Mouse (Mus musculus): ENCODE measurements around the gene Smpd2. TPM values are rescaled to one million over a fixed set of nuclear protein-coding genes. Genes with fewer than 3 reads are reported as not detected.
"Not testable (repeated sequence)": the region's sequence is repeated elsewhere in the genome, so short reads cannot be mapped to it uniquely, and the experiment has no call there.

Smpd2 gene
- polyA plus RNA-seq, 1 experiment from 2014 or later = 35.0 TPM

DNA sequence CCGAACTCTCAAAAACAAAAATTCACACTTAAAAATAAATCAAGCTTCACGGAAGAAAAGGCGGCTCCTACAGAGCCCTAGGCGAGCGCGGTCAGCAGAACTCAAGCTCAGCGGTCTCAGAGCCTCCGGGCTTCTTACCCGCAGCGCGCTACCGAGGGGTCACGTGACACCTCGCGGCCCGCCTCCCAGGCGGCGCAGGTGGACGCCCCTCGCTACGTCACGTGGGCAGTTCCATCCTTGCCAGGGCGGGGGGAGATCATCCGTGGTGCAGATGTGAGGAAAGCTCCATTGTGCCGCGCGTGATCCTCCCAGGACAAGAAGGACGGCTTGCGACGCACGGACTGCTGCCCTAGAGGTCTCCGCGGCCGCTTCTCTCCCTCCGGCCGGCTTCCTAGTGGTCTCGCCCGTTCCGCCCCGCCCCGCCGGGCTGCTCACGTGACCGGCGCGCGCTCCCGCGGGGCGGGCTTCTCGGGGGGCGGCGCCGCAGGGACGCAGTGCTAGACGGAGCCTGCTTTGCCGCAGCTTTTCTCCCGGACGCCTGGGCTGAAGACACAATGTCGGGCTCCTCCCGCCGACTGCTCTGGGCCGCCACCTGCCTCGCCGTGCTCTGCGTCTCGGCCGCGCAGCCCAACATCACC lies 28.9 kb upstream of the Smpd2 start, which contains the start of gene Cd164:
TSS of gene Cd164 (plus strand) at position 434 of the 638 bp plus-strand sequence.
- peak; percentile 97 for ATAC-seq
- peak within 1 kb of the TSS; percentile 97 for H3K27ac ChIP-seq
- no peaks in the 10 kb centered on the region for H3K9me3 ChIP-seq
- H3K27me3 ChIP-seq = no peaks in the 10 kb centered on the region
- H3K9ac ChIP-seq (replicated peaks) = peak within 1 kb of the TSS; percentile 89
- peak within 1 kb of the TSS; percentile 93 for H3K4me3 ChIP-seq (replicated peaks)
- peaks cover 10% of the 10 kb centered on the region; the same call in 1 of the 2 replicates for H3K36me3 ChIP-seq
- WGBS = 0% methylated on average over 67 of the region's 69 CpGs
- peaks cover 35% of the 10 kb centered on the region for H3K4me1 ChIP-seq (replicated peaks)
- H3K4me2 ChIP-seq (replicated peaks) = peak within 1 kb of the TSS; percentile 82

DNA sequence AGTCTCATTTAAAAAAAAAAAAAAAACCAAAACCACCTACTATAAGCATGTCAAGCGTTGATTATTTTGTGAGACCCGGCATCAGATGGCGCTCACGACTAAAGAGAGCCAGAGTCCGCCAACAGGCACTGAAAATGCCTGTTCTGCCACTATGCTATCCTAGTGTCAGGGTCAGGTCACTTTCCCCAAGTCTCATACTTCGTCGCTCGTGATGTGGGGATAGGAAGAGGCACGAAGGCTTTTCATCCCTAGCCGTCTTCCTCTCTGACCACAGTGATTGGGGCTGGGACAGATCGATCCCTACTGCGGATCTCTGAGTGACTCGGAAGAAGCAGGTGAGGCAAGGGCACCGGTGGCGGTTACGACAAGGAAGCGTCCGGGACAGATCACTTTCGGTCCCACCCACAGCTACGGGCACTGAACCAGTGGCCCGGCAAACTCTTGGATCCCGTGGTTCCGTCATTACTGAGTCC lies 28.4 kb upstream of the Smpd2 start:
- under 1% methylated on average over 23 of the region's 23 CpGs for WGBS
- peak overlapping the region; percentile 93 for H3K4me3 ChIP-seq (replicated peaks)
- peaks cover 5% of the 10 kb centered on the region; the same call in 1 of the 2 replicates for H3K36me3 ChIP-seq
- H3K4me1 ChIP-seq (replicated peaks) = peaks cover 32% of the 10 kb centered on the region
- H3K4me2 ChIP-seq (replicated peaks) = peak overlapping the region; percentile 82
- peak overlapping the region; percentile 89 for H3K9ac ChIP-seq (replicated peaks)
- H3K9me3 ChIP-seq = no peaks in the 10 kb centered on the region
- H3K27me3 ChIP-seq = no peaks in the 10 kb centered on the region
- peak overlapping the region; percentile 97 for H3K27ac ChIP-seq
- ATAC-seq = peak; percentile 75

DNA sequence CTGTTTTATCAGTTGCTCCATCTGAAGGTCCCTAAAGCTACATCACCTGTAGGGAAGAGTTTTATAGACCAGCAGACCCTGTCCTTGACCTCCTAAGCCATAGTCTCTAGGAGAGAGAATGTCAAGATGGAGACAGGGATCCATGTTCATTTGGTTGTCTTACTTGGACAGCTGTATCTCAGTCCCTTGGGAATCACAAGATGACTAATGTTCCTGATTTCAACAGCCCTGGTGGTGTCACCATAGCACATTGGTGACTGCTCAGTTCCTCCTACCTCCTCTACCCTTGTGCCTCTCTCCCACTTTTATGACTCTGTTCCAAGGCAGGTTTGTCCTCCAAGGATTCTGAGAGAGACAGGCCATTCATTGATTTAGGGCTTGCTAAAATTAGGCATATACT lies 24.8 kb upstream of the Smpd2 start:
- Histone ChIP-seq H3K36me3 (no peaks in the 10 kb centered on the region), H3K27ac (no peak overlapping the region), H3K9me3 (no peaks in the 10 kb centered on the region), H3K27me3 (no peaks in the 10 kb centered on the region), H3K4me3 (replicated peaks) (no peak overlapping the region), H3K9ac (replicated peaks) (no peak overlapping the region), H3K4me2 (replicated peaks) (no peak overlapping the region), H3K4me1 (replicated peaks) (0 out of 2 replicates have a peak, but pooled peaks cover 3% of the 10 kb centered on the region)
- no peak for ATAC-seq

DNA sequence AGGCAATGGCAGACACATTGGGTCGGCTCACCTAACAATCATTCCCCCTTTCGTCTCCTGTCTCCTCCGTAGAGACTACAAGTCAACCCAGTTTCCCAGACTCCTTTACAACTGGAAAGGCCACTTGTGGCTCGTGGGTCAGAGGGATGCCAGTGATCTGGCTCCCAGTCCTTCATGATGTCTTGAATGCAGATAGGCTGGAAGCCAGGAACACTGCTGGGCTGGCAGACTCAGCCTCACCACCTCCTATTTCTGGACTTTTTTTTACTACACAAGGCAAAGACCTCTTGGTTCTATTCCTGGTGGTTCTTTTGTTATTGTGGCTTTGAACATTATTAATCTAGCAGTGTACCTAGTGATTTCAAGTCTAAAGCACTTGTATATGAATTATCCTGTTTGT lies 24.1 kb upstream of the Smpd2 start:
- Histone ChIP-seq H3K4me2 (replicated peaks) (no peak overlapping the region), H3K4me3 (replicated peaks) (no peak overlapping the region), H3K4me1 (replicated peaks) (0 out of 2 replicates have a peak, but pooled peaks cover 3% of the 10 kb centered on the region), H3K9ac (replicated peaks) (no peak overlapping the region), H3K27me3 (no peaks in the 10 kb centered on the region), H3K9me3 (no peaks in the 10 kb centered on the region), H3K36me3 (no peaks in the 10 kb centered on the region), H3K27ac (no peak overlapping the region)
- no peak for ATAC-seq
- 74% methylated on average over 4 of the region's 4 CpGs for WGBS

DNA sequence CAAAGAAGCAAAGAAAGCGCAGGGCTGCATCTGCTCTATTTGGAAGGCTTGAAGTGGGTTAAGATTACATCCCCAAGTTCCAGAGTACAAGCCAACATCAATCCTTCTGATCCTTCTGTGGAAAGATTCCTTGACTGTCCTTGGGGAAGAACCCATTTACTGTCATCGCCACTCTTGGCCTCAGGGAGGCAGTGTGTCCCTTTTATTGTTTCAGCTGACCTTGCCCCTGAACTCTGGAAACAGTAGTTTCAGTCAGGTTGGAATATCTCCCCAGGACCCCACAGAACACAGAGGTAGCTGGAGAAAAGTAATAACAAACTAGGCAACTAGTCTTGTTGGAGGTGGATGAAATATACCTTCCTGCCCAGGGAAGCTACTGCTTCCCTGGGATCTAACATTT lies 19.0 kb upstream of the Smpd2 start:
- ATAC-seq = no peak
- Histone ChIP-seq H3K9ac (replicated peaks) (no peak overlapping the region), H3K9me3 (no peaks in the 10 kb centered on the region), H3K4me1 (replicated peaks) (no peaks in the 10 kb centered on the region), H3K27me3 (no peaks in the 10 kb centered on the region), H3K4me2 (replicated peaks) (no peak overlapping the region), H3K4me3 (replicated peaks) (no peak overlapping the region), H3K36me3 (no peaks in the 10 kb centered on the region), H3K27ac (no peak overlapping the region)
- WGBS = 43% methylated on average over 2 of the region's 2 CpGs

DNA sequence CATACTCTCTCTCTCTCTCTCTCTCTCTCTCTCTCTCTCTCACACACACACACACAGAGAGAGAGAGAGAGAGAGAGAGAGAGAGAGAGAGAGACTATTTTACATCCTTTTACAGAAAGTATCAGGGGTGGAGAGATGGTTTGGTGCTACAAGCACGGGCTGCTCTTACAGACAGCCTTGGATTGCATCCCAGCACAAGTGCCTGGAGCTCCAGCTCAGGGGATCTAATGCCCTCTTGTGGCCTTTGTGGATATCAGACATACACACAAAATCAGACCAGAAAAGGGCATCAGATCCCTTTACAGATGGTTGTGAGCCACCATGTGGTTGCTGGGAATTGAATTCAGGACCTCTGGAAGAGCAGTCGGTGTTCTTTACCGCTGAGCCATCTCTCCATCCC lies 15.3 kb upstream of the Smpd2 start:
- H3K4me1 ChIP-seq (replicated peaks); H3K4me3 ChIP-seq (replicated peaks); H3K4me2 ChIP-seq (replicated peaks); H3K27ac ChIP-seq; H3K27me3 ChIP-seq; H3K36me3 ChIP-seq; H3K9me3 ChIP-seq; H3K9ac ChIP-seq (replicated peaks): not testable (repeated sequence)
- WGBS = 0% methylated on average over 3 of the region's 3 CpGs
- ATAC-seq = peak; percentile 83

DNA sequence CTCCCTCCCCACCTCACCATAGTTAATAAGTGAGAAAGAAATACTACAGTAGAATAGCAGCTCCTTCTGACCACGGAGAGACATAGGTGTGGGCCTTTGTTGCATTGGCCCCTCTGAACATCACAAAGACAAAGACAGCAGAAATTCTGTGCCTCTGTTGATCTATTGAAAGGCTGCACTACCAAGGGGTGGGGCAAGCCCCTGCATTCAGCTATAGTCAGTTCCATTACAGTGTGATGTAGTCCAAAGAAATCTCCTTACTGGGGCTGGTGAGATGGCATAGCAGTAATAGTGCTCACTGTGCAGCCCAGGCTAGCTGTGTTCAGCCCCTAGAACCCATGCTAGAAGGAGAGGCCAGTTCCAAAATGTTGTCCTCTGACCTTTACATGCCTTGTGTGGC lies 14.8 kb upstream of the Smpd2 start:
- H3K9me3 ChIP-seq = no peaks in the 10 kb centered on the region
- H3K4me1 ChIP-seq (replicated peaks) = no peaks in the 10 kb centered on the region
- no peaks in the 10 kb centered on the region for H3K36me3 ChIP-seq
- H3K27me3 ChIP-seq = no peaks in the 10 kb centered on the region
- ATAC-seq = peak; percentile 34; the same call in 1 of the 2 replicates
- no peak overlapping the region for H3K27ac ChIP-seq
- WGBS = 93% methylated on average over 1 of the region's 1 CpGs
- H3K4me2 ChIP-seq (replicated peaks) = no peak overlapping the region
- H3K4me3 ChIP-seq (replicated peaks) = no peak overlapping the region
- no peak overlapping the region for H3K9ac ChIP-seq (replicated peaks)

DNA sequence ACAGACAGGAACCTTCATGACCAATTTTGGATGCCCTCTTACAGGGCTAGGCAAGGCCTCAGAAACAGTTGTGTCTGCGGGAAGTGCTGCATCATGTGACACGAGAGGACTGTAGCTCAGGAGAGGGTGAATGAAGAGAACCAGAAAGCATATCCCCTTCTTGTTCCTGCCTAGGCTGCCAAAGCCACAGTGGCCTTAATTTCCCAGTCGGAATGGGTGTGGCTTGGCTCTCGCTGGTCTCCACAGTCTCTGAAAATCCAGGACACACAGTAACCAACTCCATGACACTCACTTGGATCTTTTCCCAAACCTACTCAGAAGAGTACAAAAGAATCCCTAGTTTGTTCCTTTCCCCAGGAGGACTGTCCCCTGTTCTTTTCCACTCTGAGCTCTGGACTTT lies 10.8 kb upstream of the Smpd2 start:
- H3K4me3 ChIP-seq (replicated peaks) = no peak overlapping the region
- ATAC-seq = no peak
- H3K4me1 ChIP-seq (replicated peaks) = no peaks in the 10 kb centered on the region
- H3K4me2 ChIP-seq (replicated peaks) = no peak overlapping the region
- WGBS = 76% methylated on average over 4 of the region's 4 CpGs
- H3K9me3 ChIP-seq = no peaks in the 10 kb centered on the region
- no peaks in the 10 kb centered on the region for H3K36me3 ChIP-seq
- no peaks in the 10 kb centered on the region for H3K27me3 ChIP-seq
- H3K9ac ChIP-seq (replicated peaks) = no peak overlapping the region
- no peak overlapping the region for H3K27ac ChIP-seq

DNA sequence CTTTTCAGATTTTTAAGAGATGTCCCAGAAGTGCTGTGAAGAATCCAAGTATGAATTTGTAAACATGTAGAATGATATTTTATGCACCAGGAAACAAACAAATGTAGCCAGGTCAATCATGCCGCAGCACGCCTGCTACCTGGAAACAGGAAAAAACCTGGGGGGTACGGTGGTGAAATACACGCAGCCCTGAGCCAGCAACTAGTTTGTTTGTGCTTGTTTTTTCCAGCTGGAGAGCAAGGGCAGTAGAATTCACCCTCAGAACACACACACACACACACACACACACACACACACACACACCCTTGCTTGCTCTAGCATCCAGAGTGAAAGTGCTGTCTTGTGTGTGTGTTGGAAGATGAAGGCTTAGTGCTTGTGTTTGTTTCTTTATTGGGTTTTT lies 942 bp upstream of the Smpd2 start:
- Histone ChIP-seq H3K4me1 (replicated peaks) (peaks cover 39% of the 10 kb centered on the region), H3K27ac (no peak overlapping the region), H3K4me3 (replicated peaks) (no peak overlapping the region), H3K27me3 (0 out of 2 replicates have a peak, but pooled peaks cover 3% of the 10 kb centered on the region), H3K4me2 (replicated peaks) (peak overlapping the region; percentile 85), H3K9me3 (no peaks in the 10 kb centered on the region), H3K9ac (replicated peaks) (no peak overlapping the region), H3K36me3 (peaks cover 18% of the 10 kb centered on the region)
- ATAC-seq = no peak
- WGBS = 64% methylated on average over 4 of the region's 4 CpGs

DNA sequence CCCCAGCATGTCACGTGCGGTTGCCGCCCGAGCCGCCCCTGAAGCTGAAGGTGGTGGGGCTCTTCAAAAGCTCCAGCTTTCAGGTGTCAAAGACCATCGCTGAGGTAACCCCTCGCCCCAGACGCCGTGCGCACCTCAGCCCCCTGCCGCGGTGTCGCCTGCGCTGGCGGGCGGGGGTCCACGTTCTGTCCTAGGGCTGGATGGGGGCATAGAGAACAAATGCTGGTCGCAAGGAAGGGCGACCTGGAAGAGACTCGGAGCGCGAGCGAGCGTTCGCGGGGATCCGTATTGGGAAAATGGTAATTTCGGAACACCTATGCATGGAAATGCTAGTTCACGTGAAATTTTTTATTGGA lies 327 bp upstream of the Smpd2 start:
- WGBS = under 1% methylated on average over 29 of the region's 29 CpGs
- Histone ChIP-seq H3K9ac (replicated peaks) (peak overlapping the region; percentile 72), H3K4me2 (replicated peaks) (peak overlapping the region; percentile 85), H3K4me3 (replicated peaks) (peak overlapping the region; percentile 66), H3K9me3 (no peaks in the 10 kb centered on the region), H3K4me1 (replicated peaks) (peaks cover 39% of the 10 kb centered on the region), H3K27me3 (0 out of 2 replicates have a peak, but pooled peaks cover 3% of the 10 kb centered on the region), H3K27ac (no peak overlapping the region), H3K36me3 (peaks cover 24% of the 10 kb centered on the region)
- peak; percentile 81 for ATAC-seq

DNA sequence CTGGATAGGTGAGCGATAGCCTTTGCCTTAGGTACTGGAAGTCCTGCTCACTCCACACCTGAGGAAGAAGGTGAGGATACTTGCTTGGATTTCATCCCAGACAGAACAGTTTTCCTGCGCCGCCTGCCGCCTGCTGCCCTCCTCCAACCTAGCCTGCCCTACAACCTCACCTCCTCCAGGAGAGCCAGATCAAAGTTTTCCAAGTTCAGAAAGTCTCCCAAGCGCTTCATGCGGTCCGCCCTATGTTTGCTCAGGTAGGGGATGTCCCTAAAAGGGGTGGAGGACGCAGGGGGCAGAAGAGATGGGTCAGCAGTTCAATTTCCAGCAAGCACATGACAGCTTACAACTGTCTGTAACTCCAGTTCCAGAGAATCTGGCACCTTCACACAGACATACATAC lies 875 bp downstream of the Smpd2 start:
- 36% methylated on average over 8 of the region's 8 CpGs for WGBS
- Histone ChIP-seq H3K4me2 (replicated peaks) (peak overlapping the region; percentile 85), H3K4me3 (replicated peaks) (peak overlapping the region; percentile 66), H3K9ac (replicated peaks) (peak overlapping the region; percentile 58), H3K9me3 (no peaks in the 10 kb centered on the region), H3K4me1 (replicated peaks) (peaks cover 39% of the 10 kb centered on the region), H3K36me3 (peaks cover 36% of the 10 kb centered on the region), H3K27me3 (0 out of 2 replicates have a peak, but pooled peaks cover 3% of the 10 kb centered on the region), H3K27ac (no peak overlapping the region)
- ATAC-seq = peak; percentile 16; the same call in 1 of the 2 replicates

DNA sequence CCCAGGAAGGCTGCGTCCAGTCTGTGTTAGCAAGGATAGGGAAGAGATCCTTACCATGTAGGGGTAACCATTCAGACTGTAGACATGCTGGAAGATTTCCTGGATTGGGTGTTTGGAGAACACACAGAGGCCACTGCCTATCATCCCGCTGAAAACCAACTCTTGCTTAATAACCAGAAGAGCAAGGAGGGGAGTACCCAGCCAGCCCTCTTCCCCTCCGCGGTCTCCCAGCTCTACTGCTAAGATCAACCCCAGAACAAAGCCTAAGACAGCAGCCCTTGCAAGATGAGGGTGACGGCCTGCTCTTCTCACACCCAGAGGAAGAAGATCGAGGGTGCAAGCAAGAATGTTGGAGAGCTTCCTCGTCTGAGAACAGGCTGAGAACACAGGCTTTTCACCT lies 1.3 kb downstream of the Smpd2 start:
- Histone ChIP-seq H3K27ac (no peak overlapping the region), H3K4me1 (replicated peaks) (peaks cover 39% of the 10 kb centered on the region), H3K9ac (replicated peaks) (peak overlapping the region; percentile 58; the same call in 1 of the 2 replicates), H3K36me3 (peaks cover 40% of the 10 kb centered on the region), H3K4me2 (replicated peaks) (peak overlapping the region; percentile 85), H3K27me3 (0 out of 2 replicates have a peak, but pooled peaks cover 3% of the 10 kb centered on the region), H3K4me3 (replicated peaks) (peak overlapping the region; percentile 66), H3K9me3 (no peaks in the 10 kb centered on the region)
- 58% methylated on average over 7 of the region's 7 CpGs for WGBS
- ATAC-seq = no peak

Data from midbrain, embryonic 13.5 days (tissue).